Mouse (Mus musculus): ENCODE measurements around the gene Magi2.
A peak's percentile ranks its signal among the peaks of the same experiment; 100 is the strongest.

Gene Magi2

DNA sequence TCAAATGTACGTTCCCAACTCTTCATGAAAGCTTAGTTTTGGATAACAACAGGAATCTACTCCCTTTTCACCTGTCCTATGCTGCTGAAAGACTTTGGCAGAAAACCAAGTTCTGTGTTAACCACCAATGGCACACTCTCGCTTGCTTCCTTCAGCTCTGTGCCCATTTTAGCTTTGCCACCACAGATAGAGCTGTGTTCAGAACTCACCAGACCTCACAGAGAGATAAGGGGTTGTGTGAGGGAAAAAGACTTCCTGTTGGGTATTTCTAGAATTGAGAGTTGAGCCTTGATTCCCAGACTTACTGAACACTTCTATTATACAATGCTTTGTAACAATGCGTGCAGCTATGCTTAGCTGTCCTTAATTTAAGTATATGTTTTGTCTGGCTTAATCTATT lies 705.3 kb downstream of the Magi2 start:
- DNase-seq (ENCODE audit: low read depth, low spot score), result no peak

- DNase-seq (ENCODE audit: low read depth, low spot score), result no peak
Measured at GRCm38 (mm10) chr5:19933190-19933589, 706.4 kb downstream of the Magi2 start.

DNA sequence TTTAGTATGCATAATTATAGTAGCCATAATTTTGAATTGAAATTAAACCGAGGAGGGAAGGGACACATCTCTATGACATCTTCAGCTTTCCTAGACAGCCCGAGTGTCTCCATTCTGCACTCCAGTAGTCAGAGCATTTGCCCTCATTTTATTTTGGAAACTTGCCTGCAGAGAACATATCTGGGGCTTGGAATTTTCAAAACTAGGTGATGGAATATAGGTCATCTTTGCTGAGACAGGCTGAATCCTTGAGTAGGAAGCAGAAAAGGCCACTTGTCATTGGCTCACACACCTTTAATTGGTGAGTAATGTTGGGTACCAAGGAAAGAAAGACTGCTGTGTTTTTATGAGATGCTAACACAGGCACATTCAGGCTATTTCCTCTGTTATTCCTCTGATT lies 724.3 kb downstream of the Magi2 start:
- no peak for DNase-seq (ENCODE audit: low read depth, low spot score)

- DNase-seq (ENCODE audit: low read depth, low spot score), result no peak
Measured at GRCm38 (mm10) chr5:19964113-19964512, 737.3 kb downstream of the Magi2 start.

DNA sequence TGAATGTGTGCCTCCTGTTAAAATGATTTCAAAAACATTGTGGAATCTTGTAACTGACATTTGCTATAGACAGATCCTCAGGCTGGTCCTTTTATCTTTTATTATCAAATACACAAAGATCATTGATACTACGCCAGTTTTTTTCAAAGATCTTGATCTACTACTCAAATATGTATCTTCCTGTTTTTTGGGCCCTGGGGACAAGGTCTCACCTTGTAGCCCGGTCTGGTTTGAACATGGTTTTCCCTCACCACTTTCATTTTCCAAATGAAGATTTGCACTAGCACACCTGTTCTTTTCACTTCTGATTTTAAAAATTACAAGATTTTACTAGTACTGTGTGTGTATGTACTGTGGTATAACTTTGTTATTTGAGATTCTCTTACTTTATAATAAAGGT lies 745.9 kb downstream of the Magi2 start:
- no peak for DNase-seq (ENCODE audit: low read depth, low spot score)

DNA sequence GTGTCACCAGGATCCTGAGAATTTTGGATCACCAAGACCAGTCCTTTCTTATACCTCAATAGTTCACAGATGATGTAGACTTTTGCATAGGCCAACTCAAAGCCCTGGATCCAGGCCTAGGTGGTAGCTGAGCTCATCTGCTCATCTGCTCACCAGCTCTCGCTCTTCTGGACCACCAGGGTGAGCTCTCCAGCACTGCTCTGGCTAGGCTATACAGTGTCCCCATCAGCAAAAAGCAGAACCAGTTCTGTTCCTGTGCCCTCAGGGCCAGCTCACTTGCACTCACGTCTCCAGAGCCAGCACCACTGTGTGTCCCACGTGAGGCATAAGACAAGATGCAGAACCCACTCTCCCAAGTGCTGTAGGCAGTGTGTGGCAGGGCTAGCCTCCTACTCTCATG lies 747.0 kb downstream of the Magi2 start:
- no peak for DNase-seq (ENCODE audit: low read depth, low spot score)

GRCm38 (mm10) chr5:19981518-19981917 lies 754.7 kb downstream of the Magi2 start:
- no peak for DNase-seq (ENCODE audit: low read depth, low spot score)

DNA sequence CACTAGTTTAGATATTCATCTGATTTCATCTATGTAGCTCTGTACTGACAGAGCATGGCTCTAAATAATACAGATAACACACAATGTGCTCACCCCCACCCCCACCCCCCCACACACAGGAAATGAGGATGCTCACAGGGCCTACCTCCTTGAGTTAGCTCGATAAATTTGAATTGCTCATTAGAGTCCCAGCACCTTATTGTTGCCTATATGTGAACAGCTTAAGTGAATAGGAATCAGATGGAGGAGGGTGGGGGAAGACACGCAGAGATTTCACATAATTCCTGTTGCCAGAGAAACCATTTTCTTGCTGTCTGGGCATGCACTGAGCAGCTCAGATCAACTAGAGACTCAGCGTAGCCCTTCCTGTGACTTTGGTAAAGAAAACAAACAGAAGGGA lies 755.2 kb downstream of the Magi2 start:
- no peak for DNase-seq (ENCODE audit: low read depth, low spot score)

DNA sequence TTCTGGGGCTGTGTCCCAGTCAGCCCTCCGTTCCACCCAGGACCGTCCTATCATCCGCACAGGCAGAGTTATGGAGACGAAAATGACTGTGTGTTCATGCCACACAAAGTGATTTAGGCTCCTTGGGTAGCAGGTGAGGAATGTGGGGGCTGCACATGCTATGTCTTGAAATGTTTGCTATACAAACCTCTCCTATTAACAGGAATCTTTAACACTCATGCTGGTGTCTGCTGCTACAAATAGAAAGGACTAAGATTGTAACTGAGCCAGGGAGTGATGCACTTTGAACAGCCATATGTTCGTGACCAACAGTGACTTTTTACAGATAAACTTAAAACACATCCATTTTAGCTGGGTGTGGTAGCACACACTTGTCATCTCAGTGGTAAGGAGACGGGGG lies 772.6 kb downstream of the Magi2 start:
- no peak for DNase-seq (ENCODE audit: low read depth, low spot score)

GRCm38 (mm10) chr5:19999912-20000311 lies 773.1 kb downstream of the Magi2 start:
- no peak for DNase-seq (ENCODE audit: low read depth, low spot score)

DNA sequence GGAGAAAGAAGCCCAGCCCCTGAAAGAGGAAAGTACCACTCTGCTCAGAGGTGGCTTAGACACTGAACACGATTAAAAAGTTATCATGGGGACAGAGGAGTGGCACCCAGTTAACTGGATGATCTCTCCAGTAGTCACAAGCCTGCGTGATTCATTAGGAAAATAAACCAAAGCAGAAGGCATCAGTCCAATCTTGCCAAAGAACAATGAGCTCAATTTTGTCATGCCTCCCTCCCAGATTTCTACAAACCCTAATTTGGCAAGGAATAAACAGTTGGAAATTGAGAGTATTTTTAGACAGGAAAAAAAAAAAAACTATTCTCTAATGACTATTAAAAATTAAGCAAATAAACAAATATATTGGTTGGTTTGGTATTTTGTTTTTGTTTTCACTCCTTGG lies 779.8 kb downstream of the Magi2 start:
- DNase-seq (ENCODE audit: low read depth, low spot score), result no peak

DNA sequence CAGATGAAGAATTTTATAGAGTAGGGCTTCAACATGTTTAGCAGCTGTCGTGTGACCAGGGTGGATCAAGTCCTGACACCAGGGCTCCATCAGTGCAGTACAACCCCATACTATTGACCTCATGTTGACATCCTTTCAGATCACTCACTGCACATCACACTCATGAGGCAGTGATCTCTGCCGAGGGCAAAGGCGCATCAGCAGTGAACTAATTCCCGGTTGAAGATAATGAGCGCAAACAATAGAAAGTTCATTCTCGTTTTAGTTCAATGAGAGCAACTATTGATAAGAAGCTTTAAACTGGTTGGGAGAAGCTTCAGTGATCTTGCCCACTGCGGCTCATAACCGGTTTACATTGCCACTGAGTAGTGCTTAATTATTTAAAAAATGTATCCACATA lies 780.4 kb downstream of the Magi2 start:
- DNase-seq (ENCODE audit: low read depth, low spot score), result no peak

DNA sequence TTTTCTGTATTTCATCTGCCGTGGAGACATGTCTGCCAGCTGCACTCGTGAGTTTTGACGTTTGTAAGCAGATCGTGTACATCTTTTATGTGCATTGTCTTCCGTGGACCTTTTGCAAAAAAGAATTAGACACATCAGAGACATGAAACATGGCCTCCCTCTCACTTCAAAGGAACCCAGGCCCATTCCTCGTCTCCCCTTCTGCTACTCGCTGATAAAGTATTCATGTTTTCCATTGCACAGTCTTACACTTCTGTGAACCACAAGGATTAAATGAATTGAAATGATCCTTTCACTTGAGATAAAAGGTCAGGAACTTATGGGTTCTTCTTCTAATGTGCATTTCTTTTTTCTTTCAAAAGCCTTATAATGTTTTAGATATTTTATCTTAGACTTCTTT lies 783.4 kb downstream of the Magi2 start:
- no peak for DNase-seq (ENCODE audit: low read depth, low spot score)

DNA sequence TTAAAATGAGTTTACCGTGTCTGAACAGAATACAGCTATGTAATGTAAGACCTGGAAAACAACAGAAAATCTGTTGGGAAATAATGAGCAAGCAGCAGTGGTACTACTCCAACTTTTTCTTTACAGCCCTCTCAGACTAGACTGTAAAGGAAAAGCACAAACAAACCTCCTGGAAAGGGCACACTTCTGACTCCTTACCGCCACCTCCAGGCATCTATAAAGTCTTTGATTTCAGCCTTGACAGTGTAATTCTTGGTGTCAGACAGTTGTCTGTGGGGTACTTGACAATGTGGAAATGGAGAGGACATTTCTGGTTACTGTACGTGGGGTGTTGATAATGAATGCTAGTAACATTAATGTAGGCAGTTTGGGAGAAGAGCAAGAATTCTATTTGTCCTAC lies 791.2 kb downstream of the Magi2 start:
- DNase-seq (ENCODE audit: low read depth, low spot score), result no peak

GRCm38 (mm10) chr5:20046649-20047048 lies 819.8 kb downstream of the Magi2 start:
- DNase-seq (ENCODE audit: low read depth, low spot score), result no peak

DNA sequence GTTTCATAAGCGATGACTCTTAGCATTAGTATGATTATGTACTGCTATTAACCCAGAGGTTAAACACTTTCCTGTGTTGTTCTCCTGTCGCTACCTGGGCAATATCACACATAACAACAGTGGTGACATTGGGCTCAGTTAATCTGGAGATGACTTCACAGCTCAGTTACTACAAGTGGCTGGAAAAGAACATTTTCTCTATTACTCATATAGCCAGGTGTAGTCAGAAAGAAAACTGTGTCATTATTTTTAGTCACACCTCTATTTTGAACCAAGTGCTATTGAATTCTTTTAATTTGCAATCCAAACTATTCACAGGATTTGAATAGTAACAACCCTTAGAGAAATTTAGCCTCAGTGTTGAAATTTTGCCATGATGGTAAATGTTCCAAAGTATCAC lies 821.5 kb downstream of the Magi2 start:
- DNase-seq (ENCODE audit: low read depth, low spot score), result no peak

- DNase-seq (ENCODE audit: low read depth, low spot score), result no peak
Measured at GRCm38 (mm10) chr5:20050284-20050683, 823.4 kb downstream of the Magi2 start.

DNA sequence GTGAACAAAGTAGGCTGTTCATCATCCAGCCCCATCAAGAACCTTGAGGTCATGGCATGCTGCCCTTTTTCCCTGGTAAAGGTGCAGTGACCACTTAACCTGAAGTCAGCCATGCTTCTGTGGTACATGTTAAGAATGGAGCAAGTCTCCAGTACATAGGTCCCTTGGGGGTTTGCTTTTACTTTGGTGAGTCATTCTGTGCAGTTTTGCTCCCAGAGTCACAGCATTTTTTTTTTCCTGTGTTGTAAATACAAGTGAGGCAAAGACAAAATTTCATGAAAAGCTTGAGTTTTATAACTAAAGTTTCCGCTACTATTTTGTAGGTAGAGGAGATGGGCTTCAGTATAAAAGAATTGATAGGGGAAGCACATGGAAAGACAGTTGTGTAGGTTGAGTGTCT lies 828.2 kb downstream of the Magi2 start:
- no peak for DNase-seq (ENCODE audit: low read depth, low spot score)

- DNase-seq (ENCODE audit: low read depth, low spot score), result no peak
Measured at GRCm38 (mm10) chr5:20056074-20056842, 829.4 kb downstream of the Magi2 start.

GRCm38 (mm10) chr5:20056856-20057255 lies 830.0 kb downstream of the Magi2 start:
- DNase-seq (ENCODE audit: low read depth, low spot score), result no peak

DNA sequence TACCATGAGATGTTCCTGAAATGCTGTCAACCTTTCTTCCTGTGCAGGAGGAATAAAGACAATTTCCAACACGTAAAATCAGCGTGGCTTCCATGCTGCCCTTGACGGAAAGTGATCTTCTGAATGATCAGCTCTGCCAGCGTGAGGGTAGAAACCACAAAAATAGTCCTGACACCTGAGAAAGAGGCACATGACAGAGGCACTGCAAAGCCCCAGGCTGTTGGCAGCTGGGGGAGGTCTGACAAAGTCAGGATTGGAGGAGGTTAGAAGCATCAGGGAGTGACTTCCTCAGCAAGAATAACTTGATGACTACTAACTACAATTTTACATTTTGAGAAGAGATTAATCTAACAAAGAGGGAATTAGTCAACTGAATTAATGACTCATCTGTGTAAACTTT lies 835.2 kb downstream of the Magi2 start:
- DNase-seq (ENCODE audit: low read depth, low spot score), result peak; percentile 3

DNA sequence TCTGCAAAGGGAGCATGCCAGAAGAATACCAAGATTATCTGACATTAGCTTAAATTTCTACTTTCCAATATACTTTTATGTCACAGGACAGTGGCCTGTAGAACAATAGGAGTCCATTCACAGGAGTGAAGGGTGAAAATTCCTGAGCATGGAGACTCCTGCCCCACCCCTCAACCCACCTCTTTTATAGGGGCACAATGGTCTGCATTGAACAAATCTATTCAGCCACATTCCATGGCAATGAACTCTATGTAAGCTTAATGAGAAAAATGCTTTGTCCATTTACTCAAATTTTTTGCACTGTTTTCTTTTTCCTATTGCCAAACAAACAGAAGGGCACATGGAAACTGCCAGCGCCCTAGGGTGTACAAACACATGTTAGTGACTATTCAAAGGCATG lies 838.2 kb downstream of the Magi2 start:
- no peak for DNase-seq (ENCODE audit: low read depth, low spot score)

GRCm38 (mm10) chr5:20068496-20068895 lies 841.7 kb downstream of the Magi2 start:
- no peak for DNase-seq (ENCODE audit: low read depth, low spot score)

DNA sequence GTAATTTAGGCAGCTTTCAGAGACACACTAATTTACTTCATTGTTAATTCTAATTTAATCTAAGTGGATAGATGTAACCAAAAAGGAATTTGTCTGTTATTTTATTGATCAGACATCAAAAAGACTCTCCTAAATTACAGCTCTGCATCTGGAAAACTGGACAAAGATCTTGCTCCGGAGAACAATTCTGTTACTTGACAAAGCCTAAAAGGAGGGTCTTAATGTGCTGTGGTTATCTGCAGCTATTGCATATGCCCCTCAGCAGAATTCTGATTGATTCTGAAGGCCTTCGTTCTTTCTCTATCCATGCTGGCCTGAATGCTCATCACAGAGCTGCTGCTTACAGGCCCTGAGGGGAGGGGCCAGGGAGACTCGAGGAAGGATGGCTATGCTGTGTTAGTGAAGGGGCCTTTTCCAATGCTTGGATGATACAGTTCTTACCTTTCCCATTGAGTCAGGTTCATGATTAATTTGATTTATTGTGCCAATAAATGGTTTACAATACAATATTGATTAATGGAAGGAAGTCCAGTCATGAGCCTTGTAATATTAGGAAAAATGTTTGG lies 842.2 kb downstream of the Magi2 start:
- no peak for DNase-seq (ENCODE audit: low read depth, low spot score)
